Mouse (Mus musculus) cerebellum, postnatal 4 days (tissue): ENCODE measurements around the gene Cdh23.

ENCODE experiments used
- DNase-seq, 2 experiments: peaks; one replicate each; pipeline ENCODE4 v3.0.0; 2022; ENCODE audit warnings: low spot score in 2 of 2, mixed read lengths in 1 of 2

The Cdh23 gene

GRCm38 (mm10) chr10:60285183-60285582, 411.1 kb downstream of the Cdh23 start:
- DNase-seq = no peak

- DNase-seq = no peak
These were observed 411.6 kb downstream of the Cdh23 start for GRCm38 (mm10) chr10:60284676-60285111.

- DNase-seq = no peak
These were observed 412.0 kb downstream of the Cdh23 start for GRCm38 (mm10) chr10:60284248-60284647.

- no peak for DNase-seq
These were observed 413.9 kb downstream of the Cdh23 start for GRCm38 (mm10) chr10:60282116-60283014.

GRCm38 (mm10) chr10:60281571-60282050, 414.7 kb downstream of the Cdh23 start:
- no peak for DNase-seq

GRCm38 (mm10) chr10:60280353-60280752, 415.9 kb downstream of the Cdh23 start:
- DNase-seq = no peak

GRCm38 (mm10) chr10:60279941-60280301, 416.4 kb downstream of the Cdh23 start:
- no peak for DNase-seq

GRCm38 (mm10) chr10:60279290-60279940, 416.9 kb downstream of the Cdh23 start:
- DNase-seq = no peak

GRCm38 (mm10) chr10:60278786-60279185, 417.5 kb downstream of the Cdh23 start:
- no peak for DNase-seq

GRCm38 (mm10) chr10:60278006-60278399, 418.3 kb downstream of the Cdh23 start:
- DNase-seq = no peak

- peak; percentile 89 to 92 for DNase-seq
These were observed 418.9 kb downstream of the Cdh23 start, which contains the start of gene Psap for GRCm38 (mm10) chr10:60277207-60278005. Gene Psap, plus strand, starts transcription at chr10:60277627.

GRCm38 (mm10) chr10:60273382-60273781, 422.9 kb downstream of the Cdh23 start:
- no peak for DNase-seq

- no peak for DNase-seq
These were observed 424.0 kb downstream of the Cdh23 start for GRCm38 (mm10) chr10:60272241-60272640.

GRCm38 (mm10) chr10:60271015-60271414, 425.3 kb downstream of the Cdh23 start:
- no peak for DNase-seq

GRCm38 (mm10) chr10:60269141-60270064, 426.9 kb downstream of the Cdh23 start:
- no peak for DNase-seq

GRCm38 (mm10) chr10:60268738-60269137, 427.6 kb downstream of the Cdh23 start:
- DNase-seq = no peak

- DNase-seq = no peak
These were observed 429.4 kb downstream of the Cdh23 start for GRCm38 (mm10) chr10:60266842-60267401.

- no peak for DNase-seq
These were observed 431.0 kb downstream of the Cdh23 start for GRCm38 (mm10) chr10:60265252-60265651.

- no peak for DNase-seq
These were observed 432.9 kb downstream of the Cdh23 start for GRCm38 (mm10) chr10:60263351-60263750.

GRCm38 (mm10) chr10:60262386-60262785, 433.9 kb downstream of the Cdh23 start:
- peak; percentile 70 to 82 for DNase-seq
